Mouse (Mus musculus): ENCODE data around the gene Krba1. TPM values are rescaled to one million over a fixed set of nuclear protein-coding genes. Genes with fewer than 3 reads are reported as not detected.
A peak's percentile ranks its signal among the peaks of the same experiment; 100 is the strongest.

Gene Krba1
- 10 to 100 TPM; 27.3 to 30.8 TPM for total RNA-seq (2021)

DNA sequence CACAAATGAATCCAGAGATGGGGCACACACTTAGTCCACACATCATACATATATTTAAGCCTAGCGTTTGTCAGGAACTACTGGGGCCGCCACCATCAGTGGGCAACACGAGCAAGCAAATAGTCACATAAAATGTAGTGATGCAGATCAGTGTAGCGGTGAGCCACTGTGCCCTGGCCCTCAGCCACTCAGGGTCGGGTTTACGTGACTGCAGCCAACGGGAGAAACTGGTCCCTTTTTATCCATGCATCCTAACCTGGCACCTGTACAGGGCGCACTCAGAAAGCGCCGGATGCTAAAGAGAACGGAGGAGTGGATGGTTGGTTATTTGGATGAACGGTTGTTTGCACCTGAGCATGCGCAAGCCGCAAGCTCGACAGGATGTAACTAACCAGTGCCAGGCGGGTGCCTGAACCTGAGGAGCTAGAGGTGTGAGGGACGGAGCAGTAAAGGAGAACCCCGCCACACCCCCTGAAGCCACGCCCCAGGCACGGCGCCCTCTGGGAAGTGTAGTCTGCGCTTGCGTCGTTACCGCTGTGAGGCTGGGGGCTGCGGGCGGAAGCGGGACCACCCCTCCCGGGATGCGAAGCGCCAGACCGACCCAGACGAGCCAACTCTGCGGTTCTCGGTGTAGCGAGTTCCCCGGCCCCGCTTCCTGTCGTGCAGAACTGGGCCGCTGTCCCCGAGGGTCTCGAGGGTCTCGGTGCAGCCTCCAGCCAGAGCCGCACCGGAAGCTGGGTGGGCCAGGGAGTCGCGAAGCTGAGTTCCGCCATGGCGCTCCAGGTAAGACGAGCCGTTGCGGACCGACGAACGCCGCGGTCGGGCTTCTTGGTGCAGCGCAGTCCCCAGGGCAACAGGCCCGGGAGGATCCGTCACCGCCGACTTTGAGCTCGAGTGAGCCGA, at the start of gene Krba1:
TSS of gene Krba1 (plus strand) at position 482 of the 903 bp plus-strand sequence.
- DNase-seq, result peak; percentile 86 to 87
- intact Hi-C loops (cut with DNase I), result loop anchor here (2.0 to 5.0 kb wide), 3 partner anchors 49 to 218 kb away; partner anchors contain the start of gene Zfp467

DNA sequence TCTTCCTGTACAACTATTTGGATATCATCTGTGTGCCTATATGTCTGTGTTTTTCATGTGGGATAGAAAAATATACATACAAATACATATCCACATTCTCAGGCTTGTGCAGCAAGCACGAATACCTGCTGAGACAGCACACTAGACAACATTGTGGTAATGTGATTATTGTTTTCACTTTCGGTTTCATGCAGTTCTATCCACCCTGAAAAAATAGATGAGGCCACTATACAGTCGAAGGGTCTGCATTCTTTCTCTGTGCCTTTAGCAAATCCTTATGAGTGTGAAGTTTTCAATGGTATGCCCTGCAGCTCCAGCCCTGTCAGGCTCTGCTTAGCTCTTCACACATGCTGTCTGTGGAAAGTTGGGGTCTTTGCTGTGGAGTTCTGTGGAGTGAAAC, 36.5 kb upstream of the Krba1 start:
- DNase-seq, result no peak
- intact Hi-C loops (cut with DNase I), result no loop called here

DNA sequence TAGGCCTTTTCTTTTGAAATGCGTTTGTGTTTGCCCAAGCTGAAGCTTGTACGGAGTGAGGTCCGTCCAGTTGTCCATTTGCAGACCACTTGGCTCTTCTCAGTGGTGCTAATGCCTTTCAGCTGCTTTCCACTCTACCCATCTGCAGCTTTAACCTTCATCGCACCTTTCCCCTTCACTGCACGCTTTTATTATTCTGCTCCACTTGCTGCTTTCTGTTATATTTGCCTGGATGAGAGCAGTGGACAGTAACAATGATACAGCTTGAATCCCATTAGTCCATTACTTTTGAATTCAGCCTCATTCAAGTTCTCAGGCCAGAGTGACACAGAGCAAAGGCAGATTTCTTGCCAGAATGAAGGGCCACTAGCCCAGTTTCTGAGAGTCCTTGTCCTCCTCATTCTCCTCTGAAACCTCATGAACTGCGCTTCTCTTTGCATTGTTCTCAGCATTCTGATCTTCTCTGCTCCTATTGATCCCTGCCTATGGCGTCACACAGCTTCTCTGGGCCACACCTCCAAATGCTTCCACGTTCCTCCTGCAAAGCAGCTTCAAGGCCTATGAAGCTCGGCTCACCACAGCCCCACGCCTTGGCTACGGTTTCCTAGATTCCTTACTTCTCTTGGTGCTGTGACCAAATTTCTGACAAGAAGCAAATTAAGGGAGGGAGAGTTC, 28.9 kb upstream of the Krba1 start:
- intact Hi-C loops (cut with DNase I), result no loop called here
- no peak for DNase-seq

DNA sequence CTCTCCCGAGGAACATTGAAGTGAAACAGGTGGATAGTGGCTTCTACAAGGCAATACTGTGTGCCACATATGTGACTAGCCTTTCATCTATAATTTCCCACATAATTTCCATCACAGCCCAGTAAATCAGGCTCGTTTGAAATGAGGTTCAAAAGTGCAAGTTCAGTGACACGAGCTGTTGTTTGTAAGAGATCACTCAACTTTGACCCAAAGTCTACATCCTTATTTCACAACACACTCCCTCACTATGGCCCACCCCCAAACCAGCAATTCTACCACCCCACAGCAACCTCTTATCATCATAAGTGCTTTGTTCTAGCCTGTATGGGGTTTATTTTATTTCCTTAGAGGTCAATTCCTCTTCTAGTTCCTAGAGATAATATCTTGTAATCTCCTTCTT, 7.2 kb upstream of the Krba1 start:
- intact Hi-C loops (cut with DNase I), result no loop called here
- no peak for DNase-seq

DNA sequence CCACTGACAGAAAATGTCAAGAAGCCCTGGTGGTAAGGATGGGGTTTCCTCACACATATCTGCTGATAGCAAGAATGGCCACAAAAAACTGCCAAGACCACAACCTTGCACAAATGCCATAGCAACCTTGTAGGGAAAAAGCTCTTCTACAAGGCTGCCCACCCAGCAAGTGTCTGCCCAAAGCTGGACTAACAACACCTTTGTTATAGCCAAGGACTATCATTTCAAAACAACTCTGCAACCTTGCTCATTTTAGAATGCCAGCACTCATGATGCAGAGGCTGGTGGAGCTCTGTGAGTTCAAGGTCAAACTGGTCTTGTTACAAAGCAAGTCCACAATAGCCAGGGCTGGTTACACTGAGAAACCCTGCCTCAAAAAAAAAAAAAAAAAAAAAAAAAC, 1.6 kb upstream of the Krba1 start:
- intact Hi-C loops (cut with DNase I), result no loop called here
- DNase-seq, result no peak

DNA sequence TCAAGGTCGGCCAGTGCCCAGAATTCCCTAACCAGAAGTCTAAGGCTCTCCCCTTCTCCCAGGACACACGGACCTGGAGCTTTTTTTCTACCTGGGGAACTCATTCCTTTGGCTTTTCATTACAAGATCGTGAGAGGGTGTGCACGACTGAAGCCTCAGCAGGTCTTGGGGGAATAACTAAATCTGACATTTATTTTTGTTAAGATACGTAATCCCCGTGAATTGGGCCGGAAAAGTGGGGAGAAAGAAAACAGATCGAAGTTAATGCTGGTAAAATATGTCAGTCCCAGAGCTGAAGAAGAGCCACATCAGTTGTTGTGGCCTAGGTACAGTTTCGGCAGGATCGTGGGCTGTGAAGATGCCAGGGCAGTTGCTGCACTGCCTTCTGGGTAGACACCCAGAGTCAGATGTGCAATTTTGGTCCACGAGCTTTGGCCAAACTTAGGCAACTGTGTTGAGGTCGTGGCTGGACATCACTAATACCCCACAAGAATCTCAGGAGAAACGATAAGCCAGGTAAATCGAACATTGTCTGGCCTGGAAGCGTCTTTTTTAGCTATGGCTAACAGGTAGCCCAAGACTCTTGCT, 716 bp downstream of the Krba1 start:
- peak; percentile 37 to 41 for DNase-seq
- intact Hi-C loops (cut with DNase I), result loop anchor here (2.0 to 5.0 kb wide), 3 partner anchors 49 to 219 kb away; partner anchors contain the start of gene Zfp467

DNA sequence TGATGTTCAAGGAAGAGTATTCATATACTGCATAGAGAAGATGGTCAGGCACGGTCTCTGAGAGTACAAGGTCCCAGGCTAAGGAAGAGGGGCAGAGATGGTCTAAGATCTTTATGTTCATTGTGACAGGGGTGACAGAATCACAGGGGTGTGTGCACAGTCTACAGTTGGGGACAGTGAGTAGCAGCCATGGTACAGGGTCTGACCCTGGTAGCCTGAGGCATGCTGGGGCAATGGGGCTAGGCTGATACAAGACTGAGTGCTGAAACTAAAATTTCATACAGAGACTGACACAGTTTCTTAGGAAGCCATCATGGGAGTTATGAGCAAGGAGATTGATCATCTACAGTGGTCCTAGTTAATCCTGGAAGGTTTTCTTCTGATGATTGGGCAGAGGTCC, 1.3 kb downstream of the Krba1 start:
- intact Hi-C loops (cut with DNase I), result loop anchor here (2.0 to 5.0 kb wide), 3 partner anchors 48 to 219 kb away; partner anchors contain the start of gene Zfp467
- no peak for DNase-seq

DNA sequence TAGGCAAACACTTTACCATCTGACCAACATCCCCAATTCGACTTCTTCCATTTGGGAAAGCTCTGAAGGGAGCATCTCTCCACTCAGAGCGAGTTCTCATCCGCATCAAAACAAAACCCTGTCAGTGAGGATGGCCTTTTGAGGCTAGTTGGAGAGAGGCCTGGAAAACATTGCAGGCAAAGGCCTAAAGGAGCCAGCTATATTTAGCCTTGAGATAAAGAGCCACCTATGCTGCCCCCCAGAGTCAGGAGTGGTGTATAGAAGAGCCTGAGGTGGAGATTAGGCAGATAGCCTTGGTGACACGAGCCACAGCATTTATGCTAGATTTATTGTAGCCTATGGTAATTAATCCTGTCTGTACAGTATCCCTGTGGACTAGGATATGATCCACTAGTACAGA, 1.9 kb downstream of the Krba1 start:
- peak; percentile 71 to 76 for DNase-seq
- intact Hi-C loops (cut with DNase I), result loop anchor here (2.0 to 5.0 kb wide), 3 partner anchors 47 to 220 kb away; partner anchors contain the start of gene Zfp467

DNA sequence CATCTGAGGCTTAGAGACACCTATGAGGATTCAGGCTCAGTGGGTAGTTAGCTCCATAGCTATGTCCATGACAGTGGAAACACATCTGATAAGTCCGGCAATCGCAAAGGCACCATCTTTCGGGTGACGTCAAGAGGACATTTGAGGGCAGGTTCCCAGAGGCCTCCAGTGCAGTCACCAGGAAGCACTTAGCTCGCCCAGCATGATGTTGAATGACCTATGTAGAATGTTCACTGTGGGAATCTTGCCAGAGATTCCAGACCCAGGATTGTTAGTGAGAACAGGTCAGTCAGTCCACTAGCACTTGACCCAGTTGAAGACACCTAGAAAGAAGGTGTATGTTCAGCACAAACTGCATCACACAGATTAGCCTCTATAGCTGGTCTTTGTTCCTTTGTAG, 4.5 kb downstream of the Krba1 start:
- peak; percentile 43 to 44 for DNase-seq

DNA sequence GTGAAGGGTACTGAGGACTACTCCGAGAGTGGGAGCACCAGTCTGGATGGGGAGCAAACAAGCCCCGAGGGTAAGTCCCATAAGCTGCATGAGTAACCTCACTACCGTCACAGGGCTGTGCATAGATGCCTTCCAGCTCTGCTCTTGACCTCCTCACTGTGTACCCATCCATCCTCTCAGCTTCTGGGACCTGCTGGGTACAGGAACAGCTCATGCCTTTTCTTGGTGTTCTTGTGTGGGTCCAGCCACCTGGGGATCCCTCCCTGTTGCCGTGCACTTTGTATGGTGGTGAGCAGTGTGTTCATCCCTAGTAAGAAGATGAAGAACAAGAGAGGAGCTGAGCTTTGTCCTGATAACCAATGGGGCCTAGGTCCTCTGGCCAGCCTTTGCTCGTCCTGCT, 8.7 kb downstream of the Krba1 start:
- intact Hi-C loops (cut with DNase I), result no loop called here
- no peak for DNase-seq

More for the DNA sequence above, 4.5 kb downstream of the Krba1 start:
- intact Hi-C loops (cut with DNase I), result loop anchor here (5.0 kb wide), 2 partner anchors 102 to 223 kb away; no protein-coding TSS in a partner anchor

DNA sequence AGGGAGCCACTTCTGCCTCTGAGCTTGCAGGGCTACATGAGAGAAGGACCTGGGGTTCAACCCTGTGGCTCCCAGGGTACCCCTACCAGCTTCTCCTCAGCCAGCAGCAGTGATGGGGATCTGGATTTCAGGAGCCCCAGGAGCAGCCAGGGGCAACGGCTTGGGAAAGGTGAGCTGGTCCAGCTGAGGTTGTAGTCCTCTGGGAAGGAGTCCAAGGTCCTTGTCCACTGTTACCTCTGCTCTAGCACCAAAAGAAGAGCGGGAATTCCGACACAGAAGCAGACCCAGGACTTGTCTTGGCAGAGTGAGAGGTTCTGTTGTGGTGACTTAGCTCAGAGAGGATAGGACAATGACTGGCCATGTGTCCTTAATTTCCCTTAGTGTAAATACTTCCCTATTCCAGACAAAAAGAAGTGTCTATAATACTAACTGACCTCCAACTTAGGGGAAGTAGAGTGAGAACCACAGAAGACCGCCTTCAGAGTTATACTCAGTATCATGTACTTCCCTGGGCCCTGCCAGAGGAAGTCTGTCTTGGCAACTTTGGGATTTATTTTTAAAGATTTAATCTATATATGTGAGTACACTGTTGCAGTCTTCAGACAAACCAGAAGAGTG, 14.4 kb downstream of the Krba1 start:
- no peak for DNase-seq
- intact Hi-C loops (cut with DNase I), result no loop called here

DNA sequence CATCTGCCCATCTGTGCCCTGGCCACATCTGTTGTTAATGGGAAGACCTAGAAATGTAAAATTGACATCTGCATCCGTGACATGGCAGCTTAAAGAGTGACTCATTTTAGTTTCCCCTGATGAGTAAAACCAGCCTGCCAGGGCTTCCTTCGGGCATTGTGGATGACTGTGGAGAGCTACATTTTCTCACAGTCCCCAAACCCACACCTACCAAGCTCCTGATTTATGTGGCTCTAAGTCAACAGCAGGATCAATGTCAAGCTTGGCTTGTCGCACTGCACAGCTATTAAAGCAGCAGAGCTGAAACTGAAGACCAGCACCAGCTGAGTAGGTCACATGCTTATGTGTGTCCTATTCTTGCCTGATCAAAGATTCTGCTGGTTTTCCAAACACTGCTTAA, 15.2 kb downstream of the Krba1 start:
- no peak for DNase-seq
- intact Hi-C loops (cut with DNase I), result no loop called here

DNA sequence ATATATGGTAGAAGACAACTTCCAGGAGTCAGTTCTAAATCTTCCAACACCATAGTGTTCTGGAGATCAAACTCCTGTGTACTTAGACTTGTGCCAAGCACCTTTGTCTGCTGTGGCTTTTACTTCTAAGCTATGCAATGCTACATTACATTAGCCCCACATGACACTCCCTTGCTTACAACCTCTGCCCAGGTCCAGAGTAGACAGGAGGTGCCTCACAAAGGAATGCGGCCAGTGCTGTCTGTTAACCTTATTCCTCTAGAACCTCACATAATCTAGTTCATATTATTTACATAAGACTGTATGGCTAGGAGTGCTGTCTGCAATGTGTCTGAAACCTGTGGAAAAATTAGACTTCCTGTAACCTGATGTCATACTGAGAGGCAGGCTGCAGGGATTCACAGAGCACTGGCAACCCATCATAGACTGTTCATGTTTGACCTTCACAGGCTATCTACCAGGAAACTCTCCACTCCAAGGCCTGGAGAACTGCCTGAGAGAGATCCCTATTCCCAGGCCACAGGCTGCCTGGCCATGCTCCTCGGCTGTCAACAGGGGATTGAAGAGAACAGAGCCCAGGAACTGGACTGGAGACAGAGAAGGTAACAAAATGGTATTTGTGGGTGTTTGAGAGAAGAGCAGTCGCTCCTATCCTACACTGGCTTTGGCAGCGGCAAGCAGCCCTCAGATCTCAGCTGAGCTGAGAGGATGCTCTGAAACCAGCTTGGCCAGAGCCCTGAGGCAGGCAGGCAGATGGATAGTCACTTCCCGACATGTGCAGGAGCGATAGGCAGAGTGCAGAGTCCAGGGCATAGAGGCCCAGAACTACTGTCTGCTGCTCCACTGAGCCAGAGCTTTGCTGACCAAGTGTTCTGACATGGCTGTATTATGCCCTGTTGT, 16.1 kb downstream of the Krba1 start:
- intact Hi-C loops (cut with DNase I), result no loop called here
- DNase-seq, result peak; percentile 62 to 70

DNA sequence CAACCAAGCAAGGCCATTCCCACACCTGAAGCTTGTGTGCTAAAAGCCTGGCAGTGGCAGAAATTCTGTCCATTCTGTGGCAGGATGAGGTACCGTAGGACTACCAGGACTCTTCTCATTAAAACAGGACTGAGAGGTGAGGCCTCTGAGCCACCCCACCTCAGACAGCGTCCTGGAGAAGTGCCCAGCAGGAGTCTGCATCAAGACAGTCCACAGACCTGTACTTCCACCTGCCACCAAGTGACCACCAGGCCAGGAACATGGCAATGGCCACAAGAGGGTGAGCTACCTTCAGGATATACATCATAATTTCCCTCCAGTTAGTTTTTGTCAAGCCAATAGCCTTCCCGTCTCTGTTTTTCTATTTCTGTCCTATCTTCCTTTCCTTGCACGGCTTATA, 16.8 kb downstream of the Krba1 start:
- no peak for DNase-seq
- intact Hi-C loops (cut with DNase I), result no loop called here

DNA sequence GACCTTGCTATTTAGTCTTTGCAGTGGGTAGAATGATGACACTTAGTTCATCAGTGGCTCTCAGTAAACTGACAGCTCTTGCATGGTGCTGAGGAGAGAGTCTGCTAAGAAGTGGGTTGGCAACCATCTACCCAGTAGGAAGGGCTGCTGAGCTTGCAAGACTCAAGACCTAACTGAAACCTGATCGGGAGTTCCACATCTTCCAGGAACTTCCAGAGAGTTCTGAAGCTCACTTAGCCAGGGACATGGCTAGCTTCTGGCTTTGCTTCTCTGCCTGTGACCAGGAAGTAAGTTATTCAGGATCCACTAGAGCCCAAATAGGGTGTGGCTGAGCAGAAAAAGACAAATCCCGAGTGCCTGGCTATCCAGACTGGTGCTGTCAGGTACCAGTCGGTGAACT, 17.3 kb downstream of the Krba1 start:
- no peak for DNase-seq
- intact Hi-C loops (cut with DNase I), result no loop called here

DNA sequence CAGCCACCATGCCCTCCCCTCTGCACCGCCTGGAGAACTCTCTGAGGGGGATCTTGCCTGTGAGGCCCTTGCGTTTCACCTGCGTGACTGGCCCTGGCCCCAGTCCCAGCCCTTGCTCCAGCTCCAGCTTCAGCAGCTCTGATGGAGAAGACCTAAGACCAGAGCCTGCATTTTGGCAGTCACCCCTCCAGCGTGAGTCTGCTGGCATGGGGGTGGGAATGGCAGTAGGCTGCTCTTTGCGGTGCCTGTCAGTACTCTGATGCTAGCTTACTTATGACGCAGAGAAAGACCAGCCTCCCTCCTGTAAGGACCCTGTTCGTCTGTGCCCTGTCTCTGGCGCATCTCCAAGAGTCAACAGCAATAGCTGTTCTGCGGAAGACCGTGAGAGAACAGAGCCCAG, 17.7 kb downstream of the Krba1 start:
- intact Hi-C loops (cut with DNase I), result no loop called here
- DNase-seq, result no peak

DNA sequence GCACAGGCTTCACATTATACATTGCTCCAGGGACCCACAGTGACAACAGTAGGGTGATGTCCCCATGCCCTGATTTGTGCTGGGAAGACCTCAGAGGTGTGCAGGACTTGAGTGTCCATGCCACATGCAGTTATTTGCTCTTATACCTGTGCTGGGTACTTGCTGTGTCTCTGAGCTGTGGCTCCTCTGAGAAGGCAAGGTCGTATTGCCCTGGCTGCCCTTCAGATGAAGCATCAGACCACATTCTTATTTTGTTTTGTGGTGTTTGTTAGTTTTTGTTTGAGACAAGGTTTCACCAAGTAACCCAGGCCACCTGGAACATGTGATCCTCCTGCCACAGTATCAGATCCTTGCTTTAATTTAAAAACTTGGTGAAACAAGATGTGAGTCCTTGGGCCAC, 19.5 kb downstream of the Krba1 start:
- DNase-seq, result no peak
- intact Hi-C loops (cut with DNase I), result no loop called here

DNA sequence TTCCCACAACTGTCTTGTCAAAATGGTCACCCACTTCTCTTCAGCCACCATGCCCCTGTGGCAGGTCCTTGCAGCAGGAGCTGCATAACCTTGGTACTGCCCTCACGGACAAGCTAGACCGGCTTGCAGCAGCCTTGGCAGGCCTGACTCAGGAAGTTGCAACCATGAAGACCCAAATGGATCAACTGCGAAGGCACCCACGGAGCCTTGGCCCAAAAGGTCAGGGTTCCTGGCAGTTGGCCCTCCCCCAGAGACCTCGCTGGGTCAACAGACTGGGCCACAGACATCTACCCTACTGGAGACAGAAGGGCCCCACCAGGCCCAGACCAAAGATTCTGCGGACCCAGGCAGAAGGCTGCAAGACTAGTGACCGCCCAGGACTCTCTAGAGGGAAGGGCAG, 20.2 kb downstream of the Krba1 start:
- no peak for DNase-seq

DNA sequence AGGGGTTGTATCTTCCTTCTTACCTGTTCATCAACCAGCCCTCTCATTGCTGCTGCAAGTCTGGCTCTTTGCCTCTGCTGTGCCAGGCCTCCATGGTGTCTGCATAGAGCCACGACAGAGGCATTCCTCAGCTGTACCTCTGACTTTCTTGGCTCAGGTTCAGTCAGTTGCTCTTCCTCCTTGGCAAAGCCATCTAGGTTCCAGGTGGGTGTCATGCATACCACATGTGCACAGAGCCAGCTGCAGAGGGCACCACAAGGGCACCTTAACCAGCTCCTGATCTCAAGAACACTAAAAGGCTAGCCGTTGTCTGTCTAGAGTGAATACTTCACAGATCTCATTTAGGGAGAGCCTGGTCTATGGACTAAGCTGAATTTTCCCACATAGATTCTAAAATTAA, 21.1 kb downstream of the Krba1 start:
- no peak for DNase-seq
- intact Hi-C loops (cut with DNase I), result no loop called here

More for the DNA sequence above, 20.2 kb downstream of the Krba1 start:
- intact Hi-C loops (cut with DNase I), result no loop called here

DNA sequence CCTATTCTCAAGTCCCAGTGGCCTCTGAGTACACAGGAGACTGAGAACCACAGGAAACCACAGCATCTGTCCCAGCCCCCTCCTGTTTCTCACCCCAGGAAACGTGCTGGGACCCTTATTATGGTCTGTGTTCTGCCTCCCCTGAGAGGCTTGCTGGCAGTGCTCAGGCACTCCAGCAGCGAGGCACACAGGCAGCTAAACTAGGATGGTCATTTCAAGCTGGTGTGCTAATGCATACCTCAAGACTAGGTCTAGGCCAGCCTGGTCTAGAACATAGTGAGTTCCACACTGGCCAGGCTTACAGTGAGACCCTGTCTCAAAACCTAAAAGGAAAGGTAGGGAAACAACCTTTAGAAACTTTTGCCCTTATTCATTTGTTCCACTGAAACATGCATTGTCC, 25.3 kb downstream of the Krba1 start:
- intact Hi-C loops (cut with DNase I), result no loop called here
- DNase-seq, result no peak
